Mouse (Mus musculus): ENCODE measurements around the gene Gm10912.

DNA sequence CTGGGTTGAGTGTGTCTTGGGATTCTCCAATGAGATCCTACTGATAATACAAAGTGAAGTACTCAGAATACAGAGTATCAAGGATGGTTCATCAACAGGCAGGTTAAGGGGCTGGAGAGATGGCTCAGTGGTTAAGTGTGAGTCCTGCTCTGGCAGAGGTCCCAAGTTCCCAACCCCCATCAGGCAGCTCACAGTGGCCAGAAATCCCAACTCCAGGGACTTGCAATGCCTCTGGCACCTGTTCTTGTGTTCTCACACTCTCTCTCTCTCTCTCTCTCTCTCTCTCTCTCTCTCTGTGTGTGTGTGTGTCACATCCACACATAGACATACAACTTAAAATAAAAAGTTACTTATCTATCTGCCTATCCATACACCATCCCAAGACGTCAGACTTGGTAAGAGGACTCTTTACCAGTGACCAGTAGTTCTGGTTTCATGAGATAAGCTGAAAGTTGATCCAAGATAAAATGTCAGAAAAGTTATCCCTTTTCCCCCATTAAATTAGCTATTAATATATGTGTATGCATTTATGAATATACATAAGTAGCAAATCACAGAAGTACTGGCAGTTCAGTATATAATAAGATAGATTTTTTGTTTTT is 21.0 kb upstream of the Gm10912 start:
- no peak for TF ChIP-seq CTCF (IDR thresholded peaks at IDR 0.05; ENCODE audit: borderline replicate concordance, insufficient read depth, low read depth, low read length)
- no peak for TF ChIP-seq POLR2A (IDR thresholded peaks at IDR 0.05; ENCODE audit: borderline replicate concordance, insufficient read depth, low read length)
